Mouse (Mus musculus) stomach, postnatal 0 days (tissue): ENCODE data around the gene Adamtsl2. TPM values are rescaled to one million over a fixed set of nuclear protein-coding genes. Genes with fewer than 3 reads are reported as not detected.
A peak's percentile ranks its signal among the peaks of the same experiment; 100 is the strongest.

ENCODE experiments used
- ATAC-seq: fragments of 200-750 bp; cut with Nextera tagmentation; 2 replicates; pipeline ENCODE4 v1.8.0; 2017; ENCODE audit not compliant: low FRiP score, low TSS enrichment
- DNase-seq: peaks from one replicate; pipeline ENCODE4 v3.0.0-alpha.2; 2016; ENCODE audit warnings: low spot score
- H3K27ac ChIP-seq: fragments of 300-500 bp; sonication (generic); replicated peaks from 2 replicates; pipeline ENCODE4 v1.5.1; 2014; ENCODE audit warnings: mild to moderate bottlenecking, control low read depth
- H3K27me3 ChIP-seq: fragments of 300-500 bp; sonication (generic); 2 replicates; pipeline ENCODE4 v1.6.1; 2014; ENCODE audit warnings: low read length; ENCODE audit not compliant: control insufficient read depth, insufficient read depth
- H3K36me3 ChIP-seq: fragments of 300-500 bp; sonication (generic); 2 replicates; pipeline ENCODE4 v1.6.1; 2014; ENCODE audit warnings: low read length, mixed read lengths; ENCODE audit not compliant: control insufficient read depth, insufficient read depth
- H3K4me1 ChIP-seq: fragments of 300-500 bp; sonication (generic); replicated peaks from 2 replicates; pipeline ENCODE4 v1.6.1; 2014; ENCODE audit warnings: antibody characterized with exemption; ENCODE audit not compliant: control insufficient read depth, insufficient read depth
- H3K4me2 ChIP-seq: fragments of 300-500 bp; sonication (generic); replicated peaks from 2 replicates; pipeline ENCODE4 v1.6.1; 2014; ENCODE audit warnings: low read depth, mild to moderate bottlenecking, control low read depth, moderate library complexity
- H3K4me3 ChIP-seq: fragments of 300-500 bp; sonication (generic); 2 replicates; pipeline ENCODE4 v1.5.1; 2014; ENCODE audit warnings: low read depth, low read length, control low read depth
- H3K9ac ChIP-seq: fragments of 300-500 bp; sonication (generic); 2 replicates; pipeline ENCODE4 v1.6.1; 2014; ENCODE audit warnings: mild to moderate bottlenecking, low read length, control low read depth, mixed read lengths
- H3K9me3 ChIP-seq: fragments of 300-500 bp; sonication (generic); 2 replicates; pipeline ENCODE4 v1.6.1; 2016; ENCODE audit warnings: low read length; ENCODE audit not compliant: control insufficient read depth
- CTCF ChIP-seq: IDR thresholded peaks from 2 replicates; pipeline ENCODE4 v1.5.1; 2016; ENCODE audit warnings: antibody characterized with exemption, low read depth, mild to moderate bottlenecking, moderate library complexity
- EP300 ChIP-seq: optimal IDR thresholded peaks from 2 replicates; pipeline ENCODE3; 2016; ENCODE audit warnings: antibody characterized with exemption
- WGBS: fragments of 180-500 bp; shearing (Covaris S2); extraction: QIAGEN DNeasy Blood & Tissue Kit; methylation state at CpG from one replicate; pipeline ENCODE4 v1.1.7; 2014; 5-methylcytosine and 5-hydroxymethylcytosine counted together
- polyA plus RNA-seq: library from polyadenylated mRNA; unstranded; fragments of >200 nt; fragmentation: Nextera tagmentation; extraction: Ambion mirVana; gene quantifications from 2 replicates; pipeline ENCODE4 v1.2.1, GENCODE M21; 2015

The Adamtsl2 gene
- polyA plus RNA-seq, 1 experiment from 2014 or later = 3.4 TPM

- DNase-seq (no peak), ATAC-seq (no peak)
- H3K4me1 ChIP-seq = 0 out of 2 replicates have a peak, but pooled peaks cover 2% of the 10 kb centered on the region
- H3K9me3 ChIP-seq = no peaks in the 10 kb centered on the region
- 35% methylated on average over 4 of the region's 4 CpGs for WGBS
- H3K4me3 ChIP-seq = no peak overlapping the region
- no peak overlapping the region for H3K4me2 ChIP-seq
- no peaks in the 10 kb centered on the region for H3K36me3 ChIP-seq
- no peaks in the 10 kb centered on the region for H3K27me3 ChIP-seq
- H3K9ac ChIP-seq = no peak overlapping the region
- no peak overlapping the region for H3K27ac ChIP-seq
- TF ChIP-seq EP300 (no peak), CTCF (no peak)
Observed at GRCm38 (mm10) chr2:27058251-27058650, 20.9 kb upstream of the Adamtsl2 start.

GRCm38 (mm10) chr2:27058751-27059150, 20.4 kb upstream of the Adamtsl2 start:
- Histone ChIP-seq H3K4me1 (0 out of 2 replicates have a peak, but pooled peaks cover 2% of the 10 kb centered on the region), H3K4me2 (no peak overlapping the region), H3K4me3 (no peak overlapping the region), H3K36me3 (no peaks in the 10 kb centered on the region), H3K9ac (peak overlapping the region; percentile 13; the same call in 1 of the 2 replicates), H3K27me3 (no peaks in the 10 kb centered on the region), H3K27ac (no peak overlapping the region), H3K9me3 (no peaks in the 10 kb centered on the region)
- TF ChIP-seq CTCF = peak; percentile 11; the same call in 1 of the 2 replicates
- TF ChIP-seq EP300 = no peak
- no peak for DNase-seq
- ATAC-seq = no peak
- WGBS = 17% methylated on average over 12 of the region's 12 CpGs

- WGBS = 72% methylated on average over 9 of the region's 9 CpGs
- Histone ChIP-seq H3K4me1 (0 out of 2 replicates have a peak, but pooled peaks cover 2% of the 10 kb centered on the region), H3K9ac (peak overlapping the region; percentile 13; the same call in 1 of the 2 replicates), H3K27me3 (no peaks in the 10 kb centered on the region), H3K4me3 (no peak overlapping the region), H3K27ac (no peak overlapping the region), H3K4me2 (no peak overlapping the region), H3K36me3 (no peaks in the 10 kb centered on the region), H3K9me3 (no peaks in the 10 kb centered on the region)
- TF ChIP-seq CTCF = no peak
- TF ChIP-seq EP300 = no peak
- DNase-seq (no peak), ATAC-seq (no peak)
Observed at GRCm38 (mm10) chr2:27059187-27059586, 20.0 kb upstream of the Adamtsl2 start.

GRCm38 (mm10) chr2:27067124-27067523, 12.1 kb upstream of the Adamtsl2 start:
- Histone ChIP-seq H3K4me3 (no peak overlapping the region), H3K4me2 (no peak overlapping the region), H3K9me3 (no peaks in the 10 kb centered on the region), H3K36me3 (no peaks in the 10 kb centered on the region), H3K4me1 (peaks cover 5% of the 10 kb centered on the region; the same call in 1 of the 2 replicates), H3K27me3 (no peaks in the 10 kb centered on the region), H3K9ac (no peak overlapping the region), H3K27ac (no peak overlapping the region)
- TF ChIP-seq EP300 = no peak
- TF ChIP-seq CTCF = no peak
- ATAC-seq (no peak), DNase-seq (no peak)
- 95% methylated on average over 2 of the region's 2 CpGs for WGBS

- 47% methylated on average over 2 of the region's 2 CpGs for WGBS
- no peak for ATAC-seq
Observed at GRCm38 (mm10) chr2:27067996-27068395, 11.2 kb upstream of the Adamtsl2 start.

GRCm38 (mm10) chr2:27069646-27070045, 9.5 kb upstream of the Adamtsl2 start:
- TF ChIP-seq EP300 (no peak), CTCF (no peak)
- Histone ChIP-seq H3K27me3 (no peaks in the 10 kb centered on the region), H3K9me3 (no peaks in the 10 kb centered on the region), H3K36me3 (no peaks in the 10 kb centered on the region), H3K9ac (no peak overlapping the region), H3K4me3 (no peak overlapping the region), H3K4me1 (peaks cover 5% of the 10 kb centered on the region; the same call in 1 of the 2 replicates), H3K4me2 (no peak overlapping the region), H3K27ac (no peak overlapping the region)
- WGBS = 47% methylated on average over 3 of the region's 3 CpGs
- DNase-seq (no peak), ATAC-seq (peak; percentile 25; the same call in 1 of the 2 replicates)

More at GRCm38 (mm10) chr2:27067996-27068395, 11.2 kb upstream of the Adamtsl2 start:
- Histone ChIP-seq H3K27me3 (no peaks in the 10 kb centered on the region), H3K9ac (no peak overlapping the region), H3K4me2 (no peak overlapping the region), H3K27ac (no peak overlapping the region), H3K9me3 (no peaks in the 10 kb centered on the region), H3K4me3 (no peak overlapping the region), H3K36me3 (no peaks in the 10 kb centered on the region), H3K4me1 (peaks cover 5% of the 10 kb centered on the region; the same call in 1 of the 2 replicates)
- DNase-seq = no peak
- TF ChIP-seq EP300 (no peak), CTCF (no peak)
